Mouse (Mus musculus) liver, embryonic 11.5 days (tissue): ENCODE measurements around the gene Apex1. TPM values are rescaled to one million over a fixed set of nuclear protein-coding genes. Genes with fewer than 3 reads are reported as not detected.
A peak's percentile ranks its signal among the peaks of the same experiment; 100 is the strongest.
"Not testable (repeated sequence)": the region's sequence is repeated elsewhere in the genome, so short reads cannot be mapped to it uniquely, and the experiment has no call there.

Source experiments
- ATAC-seq: fragments of 200-750 bp; cut with Nextera tagmentation; replicated peaks from 2 replicates; pipeline ENCODE4 v1.8.0; 2017; ENCODE audit warnings: moderate number of reproducible peaks, mild to moderate bottlenecking, moderate TSS enrichment, moderate library complexity; ENCODE audit not compliant: low FRiP score
- DNase-seq: peaks from one replicate; pipeline ENCODE4 v3.0.0-alpha.2; 2017; ENCODE audit warnings: low spot score
- H3K27ac ChIP-seq: fragments of 300-500 bp; sonication (generic); 2 replicates; pipeline ENCODE4 v1.5.1; 2014; ENCODE audit warnings: mild to moderate bottlenecking, low read depth, low read length, control low read depth
- H3K27me3 ChIP-seq: fragments of 300-500 bp; sonication (generic); replicated peaks from 2 replicates; pipeline ENCODE4 v1.6.1; 2014; ENCODE audit warnings: low read length, mixed read lengths; ENCODE audit not compliant: control insufficient read depth, insufficient read depth
- H3K36me3 ChIP-seq: fragments of 300-500 bp; sonication (generic); 2 replicates; pipeline ENCODE4 v1.6.1; 2014; ENCODE audit warnings: mild to moderate bottlenecking, low read length, moderate library complexity, mixed read lengths; ENCODE audit not compliant: control insufficient read depth, insufficient read depth
- H3K4me1 ChIP-seq: fragments of 300-500 bp; sonication (generic); replicated peaks from 2 replicates; pipeline ENCODE4 v1.6.1; 2014; ENCODE audit warnings: low read length, mixed read lengths; ENCODE audit not compliant: control insufficient read depth, insufficient read depth
- H3K4me2 ChIP-seq: fragments of 300-500 bp; sonication (generic); 2 replicates; pipeline ENCODE4 v1.6.1; 2014; ENCODE audit warnings: mild to moderate bottlenecking, control low read depth, moderate library complexity
- H3K4me3 ChIP-seq: fragments of 300-500 bp; sonication (generic); 2 replicates; pipeline ENCODE4 v1.5.1; 2014; ENCODE audit warnings: low read depth, low read length, control low read depth
- H3K9ac ChIP-seq: fragments of 300-500 bp; sonication (generic); 2 replicates; pipeline ENCODE4 v1.6.1; 2014; ENCODE audit warnings: low read depth, low read length, control low read depth
- H3K9me3 ChIP-seq: fragments of 300-500 bp; sonication (generic); 2 replicates; pipeline ENCODE4 v1.6.1; 2016; ENCODE audit warnings: low read length, inconsistent platforms, mixed read lengths; ENCODE audit not compliant: control insufficient read depth
- WGBS: fragments of 180-500 bp; shearing (Covaris S2); extraction: QIAGEN DNeasy Blood & Tissue Kit; methylation state at CpG from one replicate; pipeline ENCODE4 v1.1.7; 2014; 5-methylcytosine and 5-hydroxymethylcytosine counted together
- polyA plus RNA-seq: library from polyadenylated mRNA; unstranded; fragments of >200 nt; fragmentation: Nextera tagmentation; extraction: Ambion mirVana; gene quantifications from 2 replicates; pipeline ENCODE4 v1.2.1, GENCODE M21; 2014

Apex1 gene
- polyA plus RNA-seq, 1 experiment from 2014 or later, result 251 TPM

GRCm38 (mm10) chr14:50936649-50937048, 11.9 kb downstream of the Apex1 start:
- Histone ChIP-seq H3K36me3 (no peaks in the 10 kb centered on the region), H3K9me3 (no peaks in the 10 kb centered on the region), H3K27me3 (no peaks in the 10 kb centered on the region), H3K27ac (no peak overlapping the region), H3K9ac (no peak overlapping the region), H3K4me1 (peaks cover 5% of the 10 kb centered on the region), H3K4me2 (no peak overlapping the region), H3K4me3 (no peak overlapping the region)
- no peak for ATAC-seq
- no peak for DNase-seq
- WGBS, result 67% methylated on average over 1 of the region's 1 CpGs

DNA sequence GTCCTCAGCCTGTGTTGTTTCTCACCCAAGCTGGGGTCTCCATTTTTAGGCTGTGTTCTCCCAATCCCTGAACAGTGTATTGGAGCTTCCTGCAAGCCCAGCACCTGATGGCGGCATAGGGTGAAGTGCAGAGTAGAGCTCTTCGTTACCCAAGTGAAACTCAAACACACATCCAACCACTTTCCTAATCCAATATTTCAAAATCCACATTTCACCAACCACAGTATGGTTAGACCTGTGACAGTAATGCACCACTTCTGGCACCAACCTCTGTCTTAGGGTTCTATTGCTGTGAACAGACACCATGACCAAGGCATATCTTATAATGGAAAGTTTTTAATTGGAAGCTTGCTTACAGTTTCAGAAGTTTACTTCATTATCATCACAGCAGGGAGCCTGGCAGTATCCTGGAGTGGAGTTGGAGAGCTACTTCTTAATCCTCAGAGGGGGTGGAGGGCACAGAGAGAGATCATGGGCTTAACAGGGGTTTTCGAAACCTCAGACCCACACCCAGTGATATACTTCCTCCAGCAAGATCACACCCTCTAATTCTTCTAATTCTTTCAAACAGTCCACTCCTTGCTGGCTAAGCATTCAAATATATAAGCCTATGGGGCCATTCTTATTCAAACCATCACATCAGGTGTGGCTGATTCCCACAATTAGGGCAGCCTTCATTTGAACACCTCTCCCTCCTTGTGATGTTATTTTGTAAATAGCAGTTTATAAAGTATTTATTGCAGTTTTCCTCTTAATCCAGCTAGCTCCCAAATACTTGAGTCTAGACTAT, 13.5 kb downstream of the Apex1 start:
- no peaks in the 10 kb centered on the region for H3K9me3 ChIP-seq
- DNase-seq, result no peak
- no peak for ATAC-seq
- H3K27ac ChIP-seq, result no peak overlapping the region
- H3K4me3 ChIP-seq, result no peak overlapping the region
- 90% methylated on average over 3 of the region's 3 CpGs for WGBS
- no peaks in the 10 kb centered on the region for H3K27me3 ChIP-seq
- H3K36me3 ChIP-seq, result no peaks in the 10 kb centered on the region
- no peaks in the 10 kb centered on the region for H3K4me1 ChIP-seq
- H3K9ac ChIP-seq, result no peak overlapping the region
- peak overlapping the region; percentile 19; the same call in 1 of the 2 replicates for H3K4me2 ChIP-seq

DNA sequence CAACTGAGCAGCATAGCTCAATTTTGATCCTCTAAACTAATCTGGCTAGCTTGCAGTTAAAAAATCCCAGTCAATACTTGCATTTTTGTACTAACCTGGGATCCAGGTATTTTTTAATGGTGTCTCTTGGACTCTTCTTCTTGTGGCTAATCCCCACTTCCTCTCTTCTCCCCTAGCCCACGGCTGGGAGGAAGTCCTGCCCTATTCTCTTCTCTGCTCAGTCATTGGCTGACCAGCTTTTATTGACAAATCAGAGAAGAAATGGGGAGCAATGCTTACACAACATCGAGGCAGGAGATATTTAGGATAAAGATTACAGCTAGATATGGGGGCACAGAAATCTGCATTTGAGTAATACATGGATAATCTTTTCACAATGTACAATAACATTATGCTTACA, 14.2 kb downstream of the Apex1 start:
- Histone ChIP-seq H3K36me3 (no peaks in the 10 kb centered on the region), H3K4me2 (peak overlapping the region; percentile 19; the same call in 1 of the 2 replicates), H3K9ac (no peak overlapping the region), H3K4me3 (no peak overlapping the region), H3K9me3 (no peaks in the 10 kb centered on the region), H3K27ac (no peak overlapping the region), H3K4me1 (no peaks in the 10 kb centered on the region), H3K27me3 (no peaks in the 10 kb centered on the region)
- 30% methylated on average over 2 of the region's 2 CpGs for WGBS
- DNase-seq (no peak), ATAC-seq (no peak)

DNA sequence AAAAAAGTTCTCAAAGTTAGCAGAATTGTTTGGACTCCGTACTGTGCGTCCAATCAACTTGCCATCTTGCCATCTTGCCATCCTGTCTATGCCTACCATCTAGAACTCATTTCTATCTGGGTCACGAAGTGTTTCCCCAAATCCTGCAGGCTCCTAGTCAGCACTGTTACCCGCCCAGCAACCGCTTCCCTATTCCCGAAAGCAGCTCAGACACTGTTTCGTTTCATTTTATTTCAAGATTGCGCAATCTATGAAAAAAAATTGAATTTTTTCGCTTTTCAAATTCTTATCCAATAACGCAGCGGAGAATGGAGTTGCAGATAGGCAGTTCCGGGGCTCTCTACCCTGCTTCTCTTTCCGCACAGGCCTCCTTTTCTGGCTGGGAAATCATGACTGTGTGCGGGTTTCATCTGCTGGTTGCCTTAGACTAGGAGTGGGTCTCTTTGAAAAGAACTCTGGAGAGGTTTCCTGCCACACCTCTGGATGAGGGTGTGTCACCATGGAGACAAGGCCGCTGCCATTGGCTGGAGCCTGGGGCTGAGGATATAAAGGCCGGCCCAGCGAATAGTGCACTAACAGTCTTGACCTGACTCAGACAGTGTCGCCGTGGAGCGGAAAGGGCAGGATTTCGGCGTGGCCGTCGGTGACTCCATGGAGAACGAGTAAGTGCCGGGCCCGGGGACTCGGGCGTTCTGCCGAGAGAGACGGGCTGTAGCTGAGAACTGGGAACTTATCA, 19.3 kb downstream of the Apex1 start, which contains the start of gene Gm49342:
Gene Gm49342, plus strand, starts transcription at position 586 of the 736 bp plus-strand sequence.
- peak within 1 kb of the TSS; percentile 77 for H3K9ac ChIP-seq
- H3K27ac ChIP-seq, result peak within 1 kb of the TSS; percentile 83
- WGBS, result 10% methylated on average over 31 of the region's 31 CpGs
- peak within 1 kb of the TSS; percentile 67 for H3K4me3 ChIP-seq
- no peaks in the 10 kb centered on the region for H3K4me1 ChIP-seq
- no peaks in the 10 kb centered on the region for H3K27me3 ChIP-seq
- no peaks in the 10 kb centered on the region for H3K36me3 ChIP-seq
- ATAC-seq (peak; percentile 99), DNase-seq (peak; percentile 96)
- no peaks in the 10 kb centered on the region for H3K9me3 ChIP-seq
- peak within 1 kb of the TSS; percentile 79 for H3K4me2 ChIP-seq

DNA sequence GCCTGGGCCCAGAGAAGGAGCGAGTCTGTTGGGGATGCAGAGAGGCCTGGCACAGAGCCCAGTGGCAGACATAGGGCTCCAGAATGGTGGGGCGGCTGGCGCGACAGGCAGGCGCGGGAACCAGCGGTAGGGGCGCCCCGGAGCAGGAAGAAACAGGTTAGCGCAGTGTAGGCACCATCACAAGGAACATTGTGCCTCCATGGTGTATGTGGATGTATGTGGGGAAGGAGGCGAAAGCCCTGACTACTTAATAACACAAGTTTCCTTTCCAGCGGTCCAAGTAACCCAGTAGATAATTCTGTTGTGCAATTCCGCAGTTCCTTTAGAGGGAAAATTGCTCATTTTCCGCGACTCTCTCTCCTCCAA, 19.9 kb downstream of the Apex1 start:
- Histone ChIP-seq H3K4me2 (peak overlapping the region; percentile 79), H3K27ac (peak overlapping the region; percentile 83), H3K4me3 (peak overlapping the region; percentile 67), H3K9ac (peak overlapping the region; percentile 77)
- not testable (repeated sequence) for DNase-seq, H3K4me1 ChIP-seq, H3K27me3 ChIP-seq, H3K9me3 ChIP-seq, H3K36me3 ChIP-seq
- WGBS, result under 1% methylated on average over 15 of the region's 15 CpGs
- peak; percentile 91 for ATAC-seq

- Histone ChIP-seq H3K27ac (peak overlapping the region; percentile 83), H3K4me3 (peak overlapping the region; percentile 67), H3K9ac (peak overlapping the region; percentile 77), H3K4me2 (peak overlapping the region; percentile 79)
- H3K27me3 ChIP-seq, DNase-seq, H3K4me1 ChIP-seq, ATAC-seq, H3K36me3 ChIP-seq, H3K9me3 ChIP-seq: not testable (repeated sequence)
- WGBS, result 13% methylated on average over 6 of the region's 6 CpGs
Measured at GRCm38 (mm10) chr14:50945081-50945480, 20.3 kb downstream of the Apex1 start.

DNA sequence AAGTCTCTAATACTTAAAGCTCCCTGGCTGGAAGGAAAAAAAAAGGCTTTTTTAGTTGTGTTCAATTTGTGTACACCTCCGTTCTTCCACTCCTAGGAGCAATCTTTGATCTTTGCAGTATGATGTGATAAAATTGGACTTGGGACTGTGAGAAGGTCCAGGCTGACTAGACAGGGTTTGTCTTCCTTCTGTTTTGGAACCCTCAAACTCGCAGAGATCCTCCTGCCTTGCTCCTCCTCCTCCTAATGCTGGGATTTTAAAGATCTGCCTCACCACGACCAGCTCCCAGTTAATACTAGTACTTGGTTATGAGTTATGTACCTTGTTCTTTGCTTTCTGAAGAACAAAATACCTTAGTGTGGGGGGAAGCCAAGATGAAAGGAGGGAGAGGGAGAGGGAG, 20.8 kb downstream of the Apex1 start:
- not testable (repeated sequence) for H3K36me3 ChIP-seq, DNase-seq, H3K4me1 ChIP-seq, H3K27me3 ChIP-seq, ATAC-seq, H3K9me3 ChIP-seq, H3K27ac ChIP-seq
- Histone ChIP-seq H3K4me3 (peak overlapping the region; percentile 67), H3K4me2 (peak overlapping the region; percentile 79), H3K9ac (peak overlapping the region; percentile 77)
- WGBS, result 30% methylated on average over 3 of the region's 3 CpGs

GRCm38 (mm10) chr14:50955487-50955886, 30.7 kb downstream of the Apex1 start:
- DNase-seq (no peak), ATAC-seq (no peak)
- Histone ChIP-seq H3K4me1 (no peaks in the 10 kb centered on the region), H3K9ac (no peak overlapping the region), H3K9me3 (no peaks in the 10 kb centered on the region), H3K4me2 (no peak overlapping the region), H3K27ac (no peak overlapping the region), H3K27me3 (no peaks in the 10 kb centered on the region), H3K4me3 (no peak overlapping the region), H3K36me3 (peaks cover 3% of the 10 kb centered on the region; the same call in 1 of the 2 replicates)
- 79% methylated on average over 10 of the region's 10 CpGs for WGBS
